Mouse (Mus musculus) WW6 (cell line): Measurements from ENCODE around the gene Gm7945.
"Not testable (repeated sequence)": the region's sequence is repeated elsewhere in the genome, so short reads cannot be mapped to it uniquely, and the experiment has no call there.

Experiments
- DNase-seq: peaks from one replicate; pipeline ENCODE4 v3.0.0-alpha.2; 2013; ENCODE audit warnings: low read depth, low spot score

The Gm7945 gene

DNA sequence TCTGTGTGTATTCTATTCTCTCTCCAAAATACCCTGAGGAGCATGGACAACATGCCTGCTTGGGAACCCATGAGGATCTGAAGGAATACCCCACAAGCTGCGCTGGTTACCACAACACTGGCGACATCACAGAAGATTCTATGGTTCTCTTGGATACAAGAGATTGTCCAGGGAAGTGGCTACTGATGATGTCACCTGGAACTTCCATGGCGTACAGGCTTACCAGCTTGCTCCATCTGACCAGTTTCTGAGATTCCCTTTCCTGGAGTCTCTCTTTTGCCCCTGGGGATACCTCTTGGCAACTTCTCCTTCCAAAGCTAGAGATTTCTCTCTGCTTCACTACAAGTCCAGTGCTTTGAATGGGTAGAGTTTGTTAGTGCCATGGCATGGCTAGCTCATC is at the start of gene Gm7945:
Gene Gm7945, minus strand, starts transcription at position 101 of the 400 bp plus-strand sequence.
- DNase-seq: not testable (repeated sequence)

- DNase-seq: not testable (repeated sequence)
Measured at GRCm38 (mm10) chr14:41425393-41426075, 39.4 kb upstream of the Gm7945 start.

GRCm38 (mm10) chr14:41424694-41425093 is 38.5 kb upstream of the Gm7945 start:
- DNase-seq: not testable (repeated sequence)

- DNase-seq: not testable (repeated sequence)
Measured at GRCm38 (mm10) chr14:41408181-41408580, 22.0 kb upstream of the Gm7945 start, which contains the start of gene Gm6482. Gm6482 (minus strand) TSS chr14:41408281.

GRCm38 (mm10) chr14:41348309-41348708 is 37.9 kb downstream of the Gm7945 start, which contains the start of gene Gm5798:
Gm5798 (plus strand) TSS chr14:41348609.
- not testable (repeated sequence) for DNase-seq
